Mouse (Mus musculus) T-helper 1 cell (primary cell): Measurements from ENCODE around the gene Gm8237.
"Not testable (repeated sequence)": the region's sequence is repeated elsewhere in the genome, so short reads cannot be mapped to it uniquely, and the experiment has no call there.

Source experiments
- in situ Hi-C: fragments of 300-600 bp; cut with MboI, MseI; formaldehyde crosslinking; loops from one replicate; pipeline ENCODE4 v1.15.1; 2025; ENCODE audit warnings: high pct_unique_total_duplicates

Gm8237 gene

DNA sequence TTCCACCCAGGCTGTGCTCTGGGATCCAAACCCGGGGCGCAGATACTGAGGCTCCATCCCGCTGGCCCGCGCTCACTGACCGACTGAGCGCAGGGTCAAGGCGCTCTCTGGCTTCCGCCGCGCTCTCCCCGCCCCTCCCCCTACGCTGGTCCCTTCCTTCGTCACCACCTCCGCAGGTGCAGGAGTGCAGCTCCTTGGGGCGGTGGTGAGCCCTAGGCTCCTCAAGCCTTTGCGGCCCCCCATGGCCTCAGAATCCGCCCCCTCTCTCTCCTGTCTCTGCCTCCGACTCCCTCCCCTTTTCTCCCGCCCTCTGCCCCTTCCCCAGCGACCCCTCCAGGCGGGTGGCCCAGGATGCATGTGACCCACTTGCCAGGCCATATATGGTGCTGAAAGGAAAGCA lies at the start of gene Gm8237:
Gm8237 (minus strand) TSS at position 142 of the 400 bp plus-strand sequence.
- in situ Hi-C loops: not testable (repeated sequence)

DNA sequence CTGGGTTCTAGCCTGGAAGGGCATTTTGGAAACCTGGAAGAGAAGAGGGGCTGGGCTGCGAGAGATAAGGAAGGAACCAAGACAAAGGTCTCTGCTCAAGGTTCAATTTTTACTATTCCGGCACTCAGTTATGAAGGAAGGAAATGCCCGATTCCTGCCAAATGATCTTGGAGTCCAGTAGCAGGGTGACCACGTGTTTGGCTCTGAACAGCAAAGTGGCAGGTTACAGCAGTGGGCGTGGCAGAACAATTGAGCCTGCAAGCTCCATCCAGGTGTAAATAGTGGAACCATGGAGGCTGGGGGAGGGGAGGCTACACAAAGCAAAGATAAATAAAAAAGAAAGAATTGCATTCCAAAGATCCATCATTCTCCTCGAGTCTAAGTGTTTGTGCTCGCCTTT lies 43.1 kb upstream of the Gm8237 start:
- in situ Hi-C loops: not testable (repeated sequence)

DNA sequence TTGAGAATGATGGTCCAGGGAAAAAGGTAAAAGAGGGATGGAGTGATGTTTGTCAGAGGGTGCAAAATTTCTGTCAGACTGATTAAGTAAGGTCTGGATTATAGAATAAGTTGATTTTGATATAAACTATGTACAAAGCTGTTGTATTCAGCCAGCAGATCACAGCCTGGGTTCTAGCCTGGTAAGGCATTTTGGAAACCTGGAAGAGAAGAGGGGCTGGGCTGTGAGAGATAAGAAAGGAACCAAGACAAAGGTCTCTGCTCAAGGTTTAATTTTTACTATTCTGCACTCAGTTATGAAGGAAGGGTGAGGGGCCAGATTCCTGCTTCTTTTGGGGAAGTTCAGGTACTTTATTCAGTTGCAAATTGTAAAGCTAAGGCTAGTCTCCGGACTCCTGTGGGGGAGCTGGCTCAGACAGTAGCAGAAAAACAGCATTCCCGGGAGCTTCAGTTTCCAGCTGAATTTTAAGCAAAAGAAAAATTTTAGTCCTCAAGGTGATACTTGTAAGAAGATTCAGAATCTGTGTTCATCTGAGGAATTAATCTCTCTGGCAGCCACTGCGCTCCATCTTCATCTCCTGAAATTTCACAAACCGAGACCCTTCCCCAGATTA lies 38.3 kb upstream of the Gm8237 start:
- in situ Hi-C loops: not testable (repeated sequence)

DNA sequence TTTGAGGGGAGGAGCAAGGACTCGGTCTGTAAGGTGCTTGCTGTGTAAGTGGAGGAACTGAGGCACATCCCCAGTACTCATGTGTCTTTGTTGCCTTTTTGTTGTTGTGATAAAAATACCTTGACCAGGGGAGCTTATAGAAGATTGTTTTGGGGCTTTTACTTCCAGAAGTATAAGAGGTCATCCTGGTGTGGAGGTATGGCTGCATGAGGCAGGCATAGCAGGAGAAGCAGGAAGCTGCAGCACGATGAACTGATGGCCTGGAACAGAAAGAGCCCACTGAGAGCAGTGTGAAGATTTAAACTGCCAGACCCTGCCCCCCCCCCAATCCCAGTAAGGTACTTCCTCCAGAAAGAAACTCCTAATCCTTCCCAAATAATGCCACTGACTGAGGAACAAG lies 33.5 kb upstream of the Gm8237 start:
- in situ Hi-C loops: not testable (repeated sequence)

DNA sequence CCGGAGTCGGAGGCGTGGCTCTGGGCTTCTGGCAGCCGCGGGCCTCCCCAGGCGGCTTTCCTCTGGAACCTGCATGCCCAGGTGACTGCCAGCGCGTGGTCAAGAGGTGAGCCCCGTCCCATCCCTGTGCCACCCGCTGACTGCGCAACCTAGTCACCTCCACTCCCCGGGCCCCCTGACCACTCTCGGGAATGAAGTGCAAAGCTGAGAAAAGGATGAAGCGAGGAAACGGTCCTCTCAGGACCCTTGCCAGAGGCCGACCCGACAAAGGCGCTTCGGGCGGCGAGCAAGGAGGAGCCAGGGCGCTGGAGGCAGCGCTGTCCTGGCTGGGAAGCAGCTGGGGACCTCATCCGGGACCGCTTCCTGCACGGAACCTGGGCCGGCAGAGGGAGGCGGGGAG lies 391 bp downstream of the Gm8237 start:
- in situ Hi-C loops: loop anchor here (5.0 to 10.0 kb wide), 3 partner anchors 83 to 1688 kb away; partner anchors contain the start of genes Gm3248 and Gm3558

DNA sequence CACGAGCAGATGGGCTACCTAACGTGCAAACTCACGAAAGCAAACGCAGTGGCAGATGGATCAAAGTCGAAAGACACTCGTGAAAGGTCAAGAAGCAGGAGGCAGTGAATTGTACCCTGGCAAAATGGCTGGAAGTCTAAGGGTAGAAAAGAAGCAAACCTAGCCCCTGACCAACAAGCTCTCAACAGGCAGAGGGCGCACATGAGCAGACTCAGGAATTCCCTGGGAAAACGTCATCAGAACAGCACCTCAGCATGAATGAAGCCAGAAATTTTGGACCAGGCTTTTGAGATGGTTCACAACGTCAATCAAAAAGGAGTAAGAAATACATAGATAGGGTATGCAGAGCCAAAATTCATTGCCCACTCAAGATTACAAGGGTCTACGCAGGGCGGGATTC lies 1.0 kb downstream of the Gm8237 start:
- in situ Hi-C loops: loop anchor here (5.0 to 10.0 kb wide), 3 partner anchors 83 to 1688 kb away; partner anchors contain the start of genes Gm3248 and Gm3558

DNA sequence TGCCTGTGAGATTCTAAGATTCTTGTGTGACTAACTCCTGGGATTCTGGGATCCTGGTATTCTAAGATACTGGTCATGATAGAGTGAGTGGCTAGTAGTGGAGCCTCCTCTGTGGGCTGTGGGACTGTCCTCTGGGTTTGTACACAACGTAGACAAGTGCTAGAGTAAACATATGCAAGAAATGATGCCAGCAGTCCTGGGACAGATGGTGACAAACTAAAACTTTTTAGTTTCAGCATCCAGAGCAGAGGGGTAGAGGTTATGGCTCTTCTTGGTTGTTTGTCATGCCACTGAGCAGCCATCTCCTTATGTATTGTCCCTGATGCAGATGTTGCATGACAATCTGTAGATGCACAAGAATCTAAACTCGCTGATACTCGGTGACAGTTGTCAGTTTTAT lies 24.3 kb downstream of the Gm8237 start:
- in situ Hi-C loops: loop anchor here (25.0 kb wide), 1 partner anchor 1194 kb away; the partner anchor contains the start of gene Gm3239

DNA sequence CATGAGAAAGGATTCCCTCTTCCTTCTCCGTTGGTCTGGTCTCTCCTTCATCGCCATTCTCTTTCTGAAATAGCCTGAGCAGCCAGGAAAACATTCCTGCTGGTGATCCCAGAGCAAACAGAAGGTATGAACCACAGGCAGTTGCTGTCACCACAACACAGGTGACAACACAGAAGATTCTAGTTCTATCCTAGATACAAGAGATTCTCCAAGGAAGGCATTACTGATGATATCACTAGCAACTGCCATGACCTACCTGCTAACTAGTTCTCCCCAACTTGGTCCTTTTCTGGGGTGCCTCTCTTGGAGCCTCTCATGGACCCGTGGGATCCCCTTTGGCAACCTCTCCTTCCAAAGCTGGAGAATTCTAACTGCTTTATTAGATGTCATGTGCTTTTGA lies 50.0 kb downstream of the Gm8237 start, which contains the start of gene Gm3424:
Gm3424 (minus strand) TSS at position 101 of the 400 bp plus-strand sequence.
- in situ Hi-C loops: not testable (repeated sequence)

DNA sequence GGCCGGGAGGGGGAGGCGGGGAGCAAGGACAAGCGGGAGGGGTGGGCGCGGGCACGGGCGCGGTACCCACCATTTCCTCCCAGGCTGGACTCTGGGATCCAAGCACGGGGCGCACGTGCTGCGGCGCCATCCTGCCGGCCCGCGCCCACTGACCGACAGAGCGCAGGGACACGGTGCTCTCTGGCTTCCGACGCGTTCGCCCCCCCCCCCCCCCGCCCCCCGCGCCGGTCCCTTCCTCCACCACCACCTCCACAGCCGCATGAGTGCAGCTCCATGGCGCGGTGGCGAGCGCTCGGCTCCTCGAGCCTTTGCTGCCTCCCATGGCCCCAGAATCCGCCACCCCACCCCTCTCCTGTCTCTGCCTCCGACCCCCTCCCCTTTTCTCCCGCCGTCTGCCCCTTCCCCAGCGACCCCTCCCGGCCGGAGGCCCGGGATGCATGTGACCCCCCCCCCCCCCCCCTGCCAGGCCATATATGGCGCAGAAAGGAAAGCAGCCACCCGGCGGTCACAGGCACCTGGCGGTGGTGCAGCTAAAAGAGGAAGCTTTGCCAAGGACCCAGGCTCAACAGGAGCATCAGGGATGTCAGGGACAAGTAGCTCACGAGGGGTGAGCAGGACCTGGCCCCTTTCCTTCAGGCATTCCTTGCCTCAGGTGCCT lies 67.4 kb downstream of the Gm8237 start:
- in situ Hi-C loops: not testable (repeated sequence)
